Mouse (Mus musculus) left cerebral cortex, adult 18-20 months (tissue): ENCODE measurements around the gene Cacng4. TPM values are rescaled to one million over a fixed set of nuclear protein-coding genes. Genes with fewer than 3 reads are reported as not detected.

Experiments
- DNase-seq, 2 experiments: peaks; one replicate each; pipeline ENCODE4 v3.0.0; 2021 to 2022; ENCODE audit warnings: low spot score in 2 of 2, mixed read lengths in 1 of 2
- total RNA-seq, 2 experiments: library from RNA; stranded (reverse); gene quantifications; 2 replicates each; pipeline ENCODE4 v1.2.3; 2021

Cacng4 gene
- total RNA-seq, 2 experiments from 2014 or later, result 26.6 to 29.1 TPM

GRCm38 (mm10) chr11:107777487-107777886 is 16.9 kb downstream of the Cacng4 start:
- no peak for DNase-seq

DNA sequence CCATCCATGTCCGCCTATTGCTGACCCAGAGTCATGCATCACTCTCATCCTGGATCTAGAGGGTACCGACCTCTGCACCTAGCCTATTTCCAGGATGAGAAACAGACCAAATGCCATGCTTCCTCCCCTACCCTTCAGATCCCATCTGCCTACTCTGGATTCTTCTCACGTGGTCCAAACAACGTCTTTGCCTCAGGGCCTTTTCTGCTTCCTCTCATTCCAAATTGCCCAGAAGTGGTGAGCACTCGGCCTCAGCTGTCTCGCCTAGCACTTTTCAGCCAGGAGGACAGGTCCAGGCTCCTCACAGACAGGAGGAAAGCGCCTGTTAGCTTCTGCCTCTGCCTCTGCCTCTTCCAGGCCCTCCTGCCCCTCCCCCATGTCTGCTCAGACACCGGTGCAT is 21.0 kb downstream of the Cacng4 start:
- no peak for DNase-seq

DNA sequence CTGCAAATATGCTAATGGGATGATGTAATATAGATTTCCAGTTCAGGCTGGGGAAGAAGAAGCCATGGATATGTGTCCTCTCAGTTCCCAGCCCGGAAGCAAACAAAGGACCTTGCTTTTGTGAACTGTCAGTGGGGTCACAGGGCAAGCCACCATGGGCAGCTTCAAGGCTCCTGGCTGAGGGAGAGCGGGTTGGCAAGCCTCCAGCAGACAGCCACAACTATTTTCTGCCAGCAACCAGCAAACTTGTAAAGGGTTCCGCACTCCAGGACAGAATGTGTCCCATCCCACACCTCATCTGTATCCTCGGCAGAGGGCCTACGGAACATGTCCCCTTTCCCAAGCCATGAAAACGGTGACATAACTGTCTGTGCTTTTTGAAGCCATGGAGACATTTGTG is 22.4 kb downstream of the Cacng4 start:
- no peak for DNase-seq

- DNase-seq, result no peak
Observed at GRCm38 (mm10) chr11:107768361-107768760, 26.0 kb downstream of the Cacng4 start.

DNA sequence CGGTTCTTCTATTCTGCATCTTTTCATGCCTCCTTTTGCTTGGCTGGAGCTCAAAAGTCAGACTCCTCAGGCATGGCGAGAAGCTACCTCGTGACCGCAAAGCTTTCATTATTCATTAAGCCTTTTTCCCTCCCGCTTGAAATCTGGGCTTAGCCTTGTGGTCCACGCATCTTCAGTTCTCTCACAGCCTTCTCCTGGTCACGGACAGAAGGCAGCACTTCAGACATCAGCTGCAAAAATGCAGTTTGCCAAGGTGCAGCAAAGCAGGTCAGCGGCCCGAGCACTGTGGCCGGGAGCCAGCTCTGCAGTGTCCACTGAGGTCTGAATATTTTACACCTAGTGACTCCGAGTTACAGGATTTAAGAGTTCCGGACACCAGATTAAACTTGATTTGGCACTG is 27.4 kb downstream of the Cacng4 start:
- DNase-seq, result no peak

DNA sequence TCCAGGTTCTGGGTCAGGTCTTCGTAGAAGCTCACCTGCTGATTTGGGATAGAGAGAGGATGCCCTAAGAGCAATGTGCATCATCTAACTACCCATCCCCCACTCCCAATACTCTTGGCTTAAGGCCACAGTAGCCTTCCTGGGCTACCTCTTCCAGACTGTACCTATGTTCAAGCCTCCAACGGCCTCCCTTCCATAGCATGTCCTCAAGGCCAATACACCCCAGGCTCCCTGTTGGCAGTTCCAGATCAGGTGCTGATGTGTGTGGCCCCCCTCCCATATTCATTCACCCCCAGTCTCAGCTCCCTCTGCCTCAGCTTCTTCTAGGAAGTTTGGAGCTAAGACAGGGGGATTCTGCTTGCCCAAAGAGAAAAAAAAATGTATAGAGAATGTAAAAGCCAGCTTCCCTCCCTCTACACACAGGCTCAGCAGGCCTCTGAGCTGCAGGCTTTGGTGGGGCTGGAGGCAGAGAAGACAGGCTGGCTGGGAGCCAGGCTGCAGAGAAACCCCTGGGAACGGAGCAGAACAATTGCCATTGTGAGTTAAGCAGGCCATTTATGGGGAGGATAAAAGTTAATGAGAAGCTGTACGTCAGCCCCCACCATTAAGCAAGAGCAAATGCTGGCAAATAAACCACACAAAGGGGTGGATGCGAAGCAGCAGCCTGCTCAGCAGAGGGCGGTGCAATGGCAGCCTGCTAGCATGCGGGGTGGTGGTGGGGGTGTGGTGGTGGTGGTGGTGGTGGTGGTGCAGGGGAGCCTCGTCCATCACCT is 31.5 kb downstream of the Cacng4 start:
- DNase-seq, result no peak

- DNase-seq, result no peak
Observed at GRCm38 (mm10) chr11:107761790-107762500, 32.4 kb downstream of the Cacng4 start.

GRCm38 (mm10) chr11:107760001-107760400 is 34.4 kb downstream of the Cacng4 start:
- DNase-seq, result no peak

GRCm38 (mm10) chr11:107759516-107759915 is 34.8 kb downstream of the Cacng4 start:
- no peak for DNase-seq

DNA sequence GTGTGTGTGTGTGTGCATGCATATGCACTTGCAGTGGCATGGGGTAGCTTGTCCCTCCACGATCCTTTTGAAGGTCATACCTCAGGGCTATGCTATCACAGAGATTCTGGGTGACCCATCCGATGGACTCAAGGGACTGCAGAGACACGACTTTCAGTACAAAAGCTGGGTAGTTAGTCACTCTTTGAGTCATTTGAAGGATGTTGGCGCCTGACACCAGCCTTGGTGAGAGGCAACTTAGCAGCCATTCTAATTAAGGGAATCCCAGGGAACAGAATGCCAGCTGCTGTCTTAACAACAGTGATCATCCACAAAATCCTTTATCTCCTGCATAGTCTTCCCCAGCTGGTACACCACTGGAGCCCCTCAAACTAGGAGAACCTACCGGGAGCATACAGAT is 45.2 kb downstream of the Cacng4 start:
- no peak for DNase-seq

- DNase-seq, result no peak
Observed at GRCm38 (mm10) chr11:107748243-107749035, 45.9 kb downstream of the Cacng4 start.

GRCm38 (mm10) chr11:107743100-107743499 is 51.3 kb downstream of the Cacng4 start:
- DNase-seq, result no peak

- DNase-seq, result no peak
Observed at GRCm38 (mm10) chr11:107738418-107739099, 55.8 kb downstream of the Cacng4 start.

GRCm38 (mm10) chr11:107737886-107738285 is 56.5 kb downstream of the Cacng4 start:
- no peak for DNase-seq

GRCm38 (mm10) chr11:107734133-107734532 is 60.2 kb downstream of the Cacng4 start:
- no peak for DNase-seq

DNA sequence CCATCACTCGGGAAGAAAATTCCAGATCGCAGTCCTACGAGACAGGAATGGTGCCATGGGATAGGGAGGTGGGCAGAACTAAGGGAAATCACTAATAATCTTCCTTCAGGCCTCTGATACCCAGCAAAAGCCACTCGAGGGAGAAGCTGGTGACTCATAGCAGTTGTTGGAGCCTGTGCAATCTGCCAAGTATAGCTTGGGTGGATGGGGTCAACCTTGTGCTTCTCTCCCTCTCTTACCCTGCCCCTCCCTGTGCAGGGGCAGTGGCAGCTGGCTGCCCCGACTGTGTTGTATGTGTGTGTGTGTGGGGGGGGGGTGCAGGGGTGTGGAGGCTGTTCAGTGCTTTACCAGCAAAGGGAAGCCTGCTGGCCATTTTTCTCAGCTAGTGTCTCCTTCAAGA is 62.9 kb downstream of the Cacng4 start:
- DNase-seq, result peak in 1 of 2 experiments; percentile 11

GRCm38 (mm10) chr11:107730940-107731339 is 63.4 kb downstream of the Cacng4 start:
- peak; percentile 7 to 43 for DNase-seq

- DNase-seq, result no peak
Observed at GRCm38 (mm10) chr11:107729141-107729540, 65.2 kb downstream of the Cacng4 start.

GRCm38 (mm10) chr11:107728073-107728863 is 66.1 kb downstream of the Cacng4 start:
- DNase-seq, result peak in 1 of 2 experiments; percentile 5

DNA sequence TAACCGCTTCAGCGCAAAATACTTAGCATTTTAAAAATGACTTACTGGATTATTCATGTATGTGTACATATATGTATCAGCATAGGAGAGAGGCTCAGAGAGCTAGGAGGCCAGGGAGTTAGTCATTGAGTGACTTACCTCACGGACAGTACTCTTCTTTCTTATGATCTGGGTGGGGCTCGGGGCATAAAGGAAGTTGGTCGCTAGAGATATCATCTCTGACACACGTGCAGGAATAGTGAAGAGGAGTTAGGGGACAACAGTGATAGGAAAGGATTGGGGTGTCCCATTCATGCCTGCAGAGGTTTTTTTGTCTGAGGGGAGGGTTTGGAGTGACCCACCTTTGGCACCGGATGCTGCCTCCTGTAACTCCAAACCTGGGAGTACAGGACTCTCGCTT is 69.8 kb downstream of the Cacng4 start:
- no peak for DNase-seq
